Mouse (Mus musculus): ENCODE measurements around the gene Plcd3. TPM values are rescaled to one million over a fixed set of nuclear protein-coding genes. Genes with fewer than 3 reads are reported as not detected.

Gene Plcd3
- polyA plus RNA-seq (2011; ENCODE audit: insufficient read depth, insufficient read length, low replicate concordance, missing spikeins), result 2.6 and 5.1 TPM in 2 replicates

DNA sequence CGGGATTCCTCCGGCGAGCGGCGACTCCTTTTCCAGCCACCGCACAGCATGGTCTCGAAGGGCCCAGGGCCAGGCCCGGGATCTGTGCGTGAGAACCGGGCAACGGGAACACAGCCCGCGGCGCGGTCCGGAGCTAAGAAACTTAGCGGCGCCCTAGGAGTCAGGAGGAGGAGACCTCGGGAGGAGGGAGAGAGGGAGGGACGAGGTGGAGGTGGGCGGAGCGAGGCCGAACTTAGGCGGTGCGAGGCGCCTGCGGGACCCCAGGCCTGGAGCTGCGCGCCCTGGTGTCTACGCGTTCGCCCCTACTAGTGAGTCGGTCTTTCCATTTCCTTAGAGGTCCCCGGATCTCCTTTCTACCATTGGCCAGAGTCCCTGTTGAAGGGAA, at the start of gene Plcd3, which contains the start of gene Acbd4:
Gene Plcd3 (minus strand): TSS at position 178 of the 385 bp plus-strand sequence.
Gene Acbd4 (plus strand): TSS at position 202 of the 385 bp plus-strand sequence.
- peak; percentile 41; the same call in 1 of the 2 replicates for TF ChIP-seq POLR2A (IDR thresholded peaks at IDR 0.05; ENCODE audit: borderline replicate concordance, control insufficient read depth, low read depth, low read length)
- TF ChIP-seq CTCF (IDR thresholded peaks at IDR 0.05; ENCODE audit: control insufficient read depth, insufficient read depth, low read length), result no peak
- Histone ChIP-seq H3K27ac (ENCODE audit: control insufficient read depth, insufficient read depth, low read depth, low read length, poor library complexity) (no peak within 1 kb of the TSS; the same call in 1 of the 2 replicates), H3K4me1 (ENCODE audit: control insufficient read depth, insufficient read depth, low read length) (peaks cover 9% of the 10 kb centered on the region), H3K4me3 (replicated peaks; ENCODE audit: control insufficient read depth, low read depth, low read length) (peak within 1 kb of the TSS; percentile 54)
- under 1% methylated on average over 34 of the region's 34 CpGs for WGBS

DNA sequence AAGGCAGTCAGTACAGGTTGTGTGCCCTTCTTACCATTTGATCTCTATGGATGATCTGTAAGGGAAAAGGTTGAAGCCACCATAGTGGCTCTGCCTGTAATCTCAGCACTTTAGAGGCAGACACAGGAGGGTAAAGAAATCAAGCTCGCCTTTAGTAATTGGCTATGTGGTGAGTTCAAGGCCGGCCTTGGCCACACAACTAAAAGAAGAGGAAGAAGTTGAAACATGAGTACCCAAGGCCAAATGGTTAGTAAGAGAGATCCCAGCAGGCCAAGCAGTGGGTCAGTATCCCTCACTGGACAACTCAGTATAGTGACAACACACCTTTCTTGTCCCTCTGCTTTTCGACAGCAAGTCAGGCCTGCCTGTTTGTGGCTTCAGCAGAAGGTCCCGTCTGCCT, 48.3 kb upstream of the Plcd3 start:
- peaks cover 5% of the 10 kb centered on the region for H3K4me1 ChIP-seq (ENCODE audit: control insufficient read depth, insufficient read depth, low read length)
- no peak overlapping the region for H3K27ac ChIP-seq (ENCODE audit: control insufficient read depth, insufficient read depth, low read depth, low read length, poor library complexity)
- 90% methylated on average over 4 of the region's 4 CpGs for WGBS
- no peak overlapping the region for H3K4me3 ChIP-seq (replicated peaks; ENCODE audit: control insufficient read depth, low read depth, low read length)
- TF ChIP-seq POLR2A (IDR thresholded peaks at IDR 0.05; ENCODE audit: borderline replicate concordance, control insufficient read depth, low read depth, low read length) (no peak), CTCF (IDR thresholded peaks at IDR 0.05; ENCODE audit: control insufficient read depth, insufficient read depth, low read length) (no peak)

DNA sequence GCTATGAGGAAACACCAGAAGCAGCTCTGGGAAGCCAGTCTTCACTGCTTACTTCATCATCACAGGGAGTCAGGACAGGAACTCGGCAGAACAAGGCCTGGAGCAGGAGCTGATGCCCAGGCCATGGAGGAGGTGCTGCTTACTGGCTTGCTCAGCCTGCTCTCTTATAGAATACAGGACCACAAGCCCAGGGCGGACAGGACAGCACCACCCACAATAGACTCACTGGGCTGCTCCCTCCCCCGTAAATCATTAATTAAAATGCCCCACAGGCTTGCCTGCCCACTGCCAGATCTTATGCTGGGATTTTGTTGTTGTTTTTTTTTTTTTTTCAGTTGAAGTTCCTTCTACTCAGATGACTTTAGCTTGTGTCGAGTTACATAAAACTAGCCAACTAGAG, 46.3 kb upstream of the Plcd3 start:
- Histone ChIP-seq H3K4me3 (replicated peaks; ENCODE audit: control insufficient read depth, low read depth, low read length) (no peak overlapping the region), H3K4me1 (ENCODE audit: control insufficient read depth, insufficient read depth, low read length) (peaks cover 5% of the 10 kb centered on the region), H3K27ac (ENCODE audit: control insufficient read depth, insufficient read depth, low read depth, low read length, poor library complexity) (no peak overlapping the region)
- TF ChIP-seq POLR2A (IDR thresholded peaks at IDR 0.05; ENCODE audit: borderline replicate concordance, control insufficient read depth, low read depth, low read length) (no peak), CTCF (IDR thresholded peaks at IDR 0.05; ENCODE audit: control insufficient read depth, insufficient read depth, low read length) (no peak)
- 59% methylated on average over 4 of the region's 4 CpGs for WGBS

DNA sequence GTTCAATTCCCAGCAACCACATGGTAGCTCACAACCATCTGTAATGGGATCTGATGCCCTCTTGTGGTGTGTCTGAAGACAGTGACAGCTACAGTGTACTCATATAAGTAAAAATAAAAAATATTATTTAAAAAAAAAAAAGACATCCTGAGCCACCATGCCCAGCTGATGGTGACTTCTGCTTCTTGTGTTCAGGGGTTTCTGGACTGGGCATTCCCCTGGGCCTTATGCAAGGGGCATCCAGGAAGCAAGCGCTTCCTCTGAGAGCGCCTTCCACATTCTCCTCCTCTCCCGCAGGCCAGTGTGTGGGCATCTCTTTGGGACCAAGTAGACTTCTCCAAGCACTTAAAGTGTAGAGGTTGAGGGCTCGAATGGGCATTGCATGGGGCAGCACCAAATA, 44.9 kb upstream of the Plcd3 start:
- Histone ChIP-seq H3K27ac (ENCODE audit: control insufficient read depth, insufficient read depth, low read depth, low read length, poor library complexity) (no peak overlapping the region), H3K4me1 (ENCODE audit: control insufficient read depth, insufficient read depth, low read length) (peaks cover 5% of the 10 kb centered on the region), H3K4me3 (replicated peaks; ENCODE audit: control insufficient read depth, low read depth, low read length) (no peak overlapping the region)
- no peak for TF ChIP-seq CTCF (IDR thresholded peaks at IDR 0.05; ENCODE audit: control insufficient read depth, insufficient read depth, low read length)
- no peak for TF ChIP-seq POLR2A (IDR thresholded peaks at IDR 0.05; ENCODE audit: borderline replicate concordance, control insufficient read depth, low read depth, low read length)
- 25% methylated on average over 4 of the region's 4 CpGs for WGBS

DNA sequence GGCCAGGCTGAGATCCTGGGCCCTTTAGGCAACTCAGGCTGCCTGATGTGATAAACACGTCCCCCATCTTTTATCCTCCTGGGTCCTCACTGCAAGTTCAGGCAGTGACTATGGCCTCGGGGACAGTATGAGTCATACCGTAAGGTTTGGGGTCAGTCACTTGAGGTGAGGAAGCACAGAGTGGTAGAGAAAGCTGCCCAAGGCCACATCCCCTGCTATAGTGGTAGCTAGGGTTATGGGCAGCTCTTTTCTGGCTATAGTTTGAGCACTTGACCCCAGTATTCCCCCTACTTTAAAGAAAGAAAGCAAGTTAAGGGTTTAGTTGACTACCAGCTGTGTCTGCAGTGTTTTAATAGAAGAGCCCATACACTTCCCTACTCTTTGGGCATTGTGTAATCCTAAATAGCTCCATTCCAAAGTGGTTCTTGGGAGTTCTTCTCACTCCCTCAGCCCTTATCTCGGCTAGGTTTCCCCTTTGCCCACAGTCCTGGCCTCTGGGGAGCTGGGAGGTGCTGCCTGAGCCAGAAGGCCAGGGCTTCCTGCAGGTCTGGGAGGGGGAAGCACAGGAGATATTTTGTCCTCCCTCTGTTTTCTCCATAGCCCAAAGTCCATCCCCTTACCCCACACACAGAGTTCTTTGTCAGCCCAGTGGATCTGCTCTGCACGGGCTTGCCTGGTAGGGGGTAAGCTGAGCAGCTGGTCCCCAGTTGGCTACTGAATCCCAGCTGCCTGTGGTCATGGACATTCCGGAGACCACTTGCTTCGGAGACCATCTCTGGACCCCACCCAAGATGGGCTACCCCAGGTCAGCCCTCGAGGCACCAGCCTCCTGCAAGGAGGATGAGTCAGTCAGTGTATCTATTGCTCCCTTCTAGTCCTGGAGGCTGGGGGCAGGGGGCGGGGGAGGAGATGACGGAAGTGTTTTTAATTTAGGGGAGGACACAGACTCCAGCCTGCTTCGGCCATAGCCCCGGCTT, 43.1 kb upstream of the Plcd3 start:
- WGBS, result 63% methylated on average over 12 of the region's 12 CpGs
- H3K27ac ChIP-seq (ENCODE audit: control insufficient read depth, insufficient read depth, low read depth, low read length, poor library complexity), result no peak overlapping the region; the same call in 1 of the 2 replicates

DNA sequence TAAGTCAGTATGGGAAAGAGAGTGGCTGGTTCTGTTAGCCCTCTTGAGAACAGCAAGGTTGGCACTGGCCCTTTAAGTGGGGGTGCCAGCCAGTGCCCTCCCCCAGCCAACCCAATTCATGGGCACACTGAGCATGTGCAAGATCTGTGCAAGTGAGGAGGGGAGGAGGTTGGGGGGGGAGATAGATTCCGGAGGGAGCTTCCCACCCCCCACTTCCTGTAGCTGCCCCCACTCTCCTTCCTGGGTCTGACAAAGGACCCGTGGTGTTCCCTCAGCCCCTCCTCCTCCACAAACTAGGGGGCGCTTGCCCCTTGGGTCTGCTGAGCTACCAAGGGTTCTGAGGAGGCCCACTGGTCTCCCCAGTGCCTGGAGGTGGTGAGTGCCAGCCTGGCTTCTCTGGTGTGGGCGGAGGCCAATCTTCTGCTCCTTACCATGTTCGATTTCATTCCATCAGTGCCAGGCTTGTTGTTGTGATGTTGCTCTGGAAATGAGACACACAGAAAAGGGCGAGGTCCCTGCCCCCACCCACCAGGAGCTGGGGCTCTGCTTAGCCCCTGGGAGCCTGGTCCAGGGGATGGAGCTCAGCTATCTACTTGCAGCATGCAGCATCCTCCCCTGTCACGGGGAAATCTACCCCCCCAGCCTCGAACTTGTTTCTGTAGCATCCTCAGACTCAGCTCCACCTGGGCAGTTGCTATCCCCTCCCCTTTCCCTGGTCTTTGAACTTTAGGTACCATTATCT, 41.2 kb upstream of the Plcd3 start:
- 25% methylated on average over 8 of the region's 8 CpGs for WGBS
- Histone ChIP-seq H3K27ac (ENCODE audit: control insufficient read depth, insufficient read depth, low read depth, low read length, poor library complexity) (peak overlapping the region; percentile 26; the same call in 1 of the 2 replicates), H3K4me3 (replicated peaks; ENCODE audit: control insufficient read depth, low read depth, low read length) (no peak overlapping the region), H3K4me1 (ENCODE audit: control insufficient read depth, insufficient read depth, low read length) (peaks cover 3% of the 10 kb centered on the region)
- TF ChIP-seq CTCF (IDR thresholded peaks at IDR 0.05; ENCODE audit: control insufficient read depth, insufficient read depth, low read length) (no peak), POLR2A (IDR thresholded peaks at IDR 0.05; ENCODE audit: borderline replicate concordance, control insufficient read depth, low read depth, low read length) (no peak)

More for the DNA sequence above, 43.1 kb upstream of the Plcd3 start:
- no peak overlapping the region for H3K4me3 ChIP-seq (replicated peaks; ENCODE audit: control insufficient read depth, low read depth, low read length)
- TF ChIP-seq CTCF (IDR thresholded peaks at IDR 0.05; ENCODE audit: control insufficient read depth, insufficient read depth, low read length) (no peak), POLR2A (IDR thresholded peaks at IDR 0.05; ENCODE audit: borderline replicate concordance, control insufficient read depth, low read depth, low read length) (no peak)
- peaks cover 3% of the 10 kb centered on the region for H3K4me1 ChIP-seq (ENCODE audit: control insufficient read depth, insufficient read depth, low read length)

DNA sequence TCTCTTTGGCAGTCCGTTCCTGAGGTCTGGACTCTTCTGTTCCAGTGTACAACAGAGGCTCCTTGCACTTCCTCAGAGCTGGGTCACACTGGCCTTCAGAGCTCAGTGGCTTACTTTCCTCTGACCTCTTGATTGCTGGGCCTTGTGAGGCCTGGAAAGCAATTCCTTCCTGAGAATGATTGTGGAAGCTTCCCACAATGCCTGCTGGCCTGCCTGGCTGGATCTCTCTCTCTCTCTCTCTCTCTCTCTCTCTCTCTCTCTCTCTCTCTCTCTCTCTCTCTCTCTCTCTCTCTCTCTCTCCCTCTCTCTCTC, 40.4 kb upstream of the Plcd3 start:
- Histone ChIP-seq H3K4me1 (ENCODE audit: control insufficient read depth, insufficient read depth, low read length) (peaks cover 3% of the 10 kb centered on the region), H3K27ac (ENCODE audit: control insufficient read depth, insufficient read depth, low read depth, low read length, poor library complexity) (no peak overlapping the region), H3K4me3 (replicated peaks; ENCODE audit: control insufficient read depth, low read depth, low read length) (no peak overlapping the region)
- TF ChIP-seq CTCF (IDR thresholded peaks at IDR 0.05; ENCODE audit: control insufficient read depth, insufficient read depth, low read length) (no peak), POLR2A (IDR thresholded peaks at IDR 0.05; ENCODE audit: borderline replicate concordance, control insufficient read depth, low read depth, low read length) (no peak)
- WGBS, result 25% methylated on average over 1 of the region's 1 CpGs

Data from bone marrow, adult 2 months (tissue).